Mouse (Mus musculus) hindbrain, embryonic 11.5 days (tissue): ENCODE results near the gene Sbf1. TPM values are rescaled to one million over a fixed set of nuclear protein-coding genes. Genes with fewer than 3 reads are reported as not detected.

Experiments used
- ATAC-seq: fragments of 200-750 bp; cut with Nextera tagmentation; 2 replicates; pipeline ENCODE4 v1.8.0; 2017; ENCODE audit warnings: mild to moderate bottlenecking, moderate TSS enrichment, moderate library complexity; ENCODE audit not compliant: low FRiP score
- DNase-seq: peaks from one replicate; pipeline ENCODE4 v3.0.0-alpha.2; 2015; ENCODE audit warnings: low spot score
- H3K27ac ChIP-seq: fragments of 300-500 bp; sonication (generic); 2 replicates; pipeline ENCODE4 v1.5.1; 2014; ENCODE audit warnings: mild to moderate bottlenecking, low read depth, low read length
- H3K27me3 ChIP-seq: fragments of 300-500 bp; sonication (generic); 2 replicates; pipeline ENCODE4 v1.6.1; 2014; ENCODE audit warnings: mild to moderate bottlenecking, low read length, moderate library complexity, mixed read lengths; ENCODE audit not compliant: control insufficient read depth, insufficient read depth
- H3K36me3 ChIP-seq: fragments of 300-500 bp; sonication (generic); 2 replicates; pipeline ENCODE4 v1.6.1; 2014; ENCODE audit warnings: mild to moderate bottlenecking, low read length, moderate library complexity, mixed read lengths; ENCODE audit not compliant: control insufficient read depth, insufficient read depth
- H3K4me1 ChIP-seq: fragments of 300-500 bp; sonication (generic); replicated peaks from 2 replicates; pipeline ENCODE4 v1.6.1; 2014; ENCODE audit warnings: low read length, mixed read lengths; ENCODE audit not compliant: control insufficient read depth, insufficient read depth
- H3K4me2 ChIP-seq: fragments of 300-500 bp; sonication (generic); replicated peaks from 2 replicates; pipeline ENCODE4 v1.6.1; 2014; ENCODE audit warnings: mild to moderate bottlenecking, low read depth, low read length
- H3K4me3 ChIP-seq: fragments of 300-500 bp; sonication (generic); 2 replicates; pipeline ENCODE4 v1.5.1; 2014; ENCODE audit warnings: low read depth, low read length
- H3K9ac ChIP-seq: fragments of 300-500 bp; sonication (generic); 2 replicates; pipeline ENCODE4 v1.6.1; 2014; ENCODE audit warnings: low read depth, low read length
- H3K9me3 ChIP-seq: fragments of 300-500 bp; sonication (generic); 2 replicates; pipeline ENCODE4 v1.6.1; 2016; ENCODE audit warnings: low read length; ENCODE audit not compliant: control insufficient read depth
- WGBS: fragments of 180-500 bp; shearing (Covaris S2); extraction: QIAGEN DNeasy Blood & Tissue Kit; methylation state at CpG from one replicate; pipeline ENCODE4 v1.1.7; 2014; 5-methylcytosine and 5-hydroxymethylcytosine counted together
- polyA plus RNA-seq: library from polyadenylated mRNA; unstranded; fragments of >200 nt; fragmentation: Nextera tagmentation; extraction: Ambion mirVana; gene quantifications from 2 replicates; pipeline ENCODE4 v1.2.1, GENCODE M21; 2014

Sbf1 gene
- polyA plus RNA-seq, 1 experiment from 2014 or later: 66.4 TPM

GRCm38 (mm10) chr15:89241025-89241424 lies 74.1 kb downstream of the Sbf1 start:
- no peak overlapping the region for H3K4me2 ChIP-seq
- no peak for ATAC-seq
- no peak overlapping the region for H3K4me3 ChIP-seq
- H3K27me3 ChIP-seq: no peaks in the 10 kb centered on the region
- H3K27ac ChIP-seq: no peak overlapping the region
- H3K36me3 ChIP-seq: 0 out of 2 replicates have a peak, but pooled peaks cover 2% of the 10 kb centered on the region
- 73% methylated on average over 2 of the region's 2 CpGs for WGBS
- no peaks in the 10 kb centered on the region for H3K9me3 ChIP-seq
- H3K9ac ChIP-seq: no peak overlapping the region
- DNase-seq: no peak
- H3K4me1 ChIP-seq: no peaks in the 10 kb centered on the region

GRCm38 (mm10) chr15:89239751-89240392 lies 75.2 kb downstream of the Sbf1 start:
- no peak for ATAC-seq
- H3K27ac ChIP-seq: no peak overlapping the region
- H3K27me3 ChIP-seq: no peaks in the 10 kb centered on the region
- no peak overlapping the region for H3K4me3 ChIP-seq
- 0 out of 2 replicates have a peak, but pooled peaks cover 2% of the 10 kb centered on the region for H3K36me3 ChIP-seq
- H3K4me1 ChIP-seq: no peaks in the 10 kb centered on the region
- DNase-seq: no peak
- no peak overlapping the region for H3K9ac ChIP-seq
- WGBS: 68% methylated on average over 3 of the region's 3 CpGs
- H3K4me2 ChIP-seq: no peak overlapping the region
- no peaks in the 10 kb centered on the region for H3K9me3 ChIP-seq

Other genes starting within 250 kb of the Sbf1 start
- gene Trabd, start 240.2 kb downstream of the Sbf1 start, polyA plus RNA-seq: 39.5 and 42.1 TPM in 2 replicates
- gene Selenoo, start 226.2 kb downstream of the Sbf1 start, polyA plus RNA-seq: 17.2 and 20.4 TPM in 2 replicates
- gene Tubgcp6, start 192.2 kb downstream of the Sbf1 start, polyA plus RNA-seq: 17.5 and 17.6 TPM in 2 replicates
- gene Hdac10, start 186.6 kb downstream of the Sbf1 start, polyA plus RNA-seq: 9.4 and 10.7 TPM in 2 replicates
- 16.5 and 17.8 TPM in 2 replicates for gene Mapk12, start 174.6 kb downstream of the Sbf1 start, polyA plus RNA-seq
- gene Mapk11, start 165.7 kb downstream of the Sbf1 start, polyA plus RNA-seq: 38.5 and 40.4 TPM in 2 replicates
- 97.4 and 104 TPM in 2 replicates for gene Plxnb2, start 134.5 kb downstream of the Sbf1 start, polyA plus RNA-seq
- gene Dennd6b, start 118.8 kb downstream of the Sbf1 start, polyA plus RNA-seq: 28.3 and 31.2 TPM in 2 replicates
- 42.1 and 46.0 TPM in 2 replicates for gene Ppp6r2, start 103.8 kb downstream of the Sbf1 start, polyA plus RNA-seq
- 0.12 TPM in 1 of 2 replicates, not detected in the other for gene Adm2, start 7.4 kb upstream of the Sbf1 start, polyA plus RNA-seq
- not detected in 2 replicates for gene Miox, start 19.1 kb upstream of the Sbf1 start, polyA plus RNA-seq
- gene Lmf2, start 40.3 kb upstream of the Sbf1 start, polyA plus RNA-seq: 25.4 and 26.8 TPM in 2 replicates
- gene Ncaph2, start 40.4 kb upstream of the Sbf1 start, polyA plus RNA-seq: 133 and 140 TPM in 2 replicates
- 7.4 and 7.9 TPM in 2 replicates for gene Sco2, start 58.5 kb upstream of the Sbf1 start, polyA plus RNA-seq
- gene Tymp, start 61.7 kb upstream of the Sbf1 start, polyA plus RNA-seq: 1.4 and 1.7 TPM in 2 replicates
- 1.7 and 2.6 TPM in 2 replicates for gene Odf3b, start 64.0 kb upstream of the Sbf1 start, polyA plus RNA-seq
- gene Klhdc7b, start 69.6 kb upstream of the Sbf1 start, polyA plus RNA-seq: not detected in 2 replicates
- gene Syce3, start 95.2 kb upstream of the Sbf1 start, polyA plus RNA-seq: not detected in 2 replicates
- 0.73 and 0.93 TPM in 2 replicates for gene Cpt1b, start 110.6 kb upstream of the Sbf1 start, polyA plus RNA-seq
- gene C730034F03Rik, start 114.3 kb upstream of the Sbf1 start, polyA plus RNA-seq: 2.6 and 4.0 TPM in 2 replicates
- gene Gm44502, start 114.4 kb upstream of the Sbf1 start, polyA plus RNA-seq: not detected in 2 replicates
- 54.7 and 63.4 TPM in 2 replicates for gene Chkb, start 114.6 kb upstream of the Sbf1 start, polyA plus RNA-seq
- 22.4 and 24.1 TPM in 2 replicates for gene Mapk8ip2, start 138.6 kb upstream of the Sbf1 start, polyA plus RNA-seq
- 10.0 and 10.4 TPM in 2 replicates for gene Arsa, start 162.1 kb upstream of the Sbf1 start, polyA plus RNA-seq
- gene Shank3, start 184.3 kb upstream of the Sbf1 start, polyA plus RNA-seq: 2.8 and 3.5 TPM in 2 replicates